Mouse (Mus musculus): ENCODE results near the gene Plppr1. TPM values are rescaled to one million over a fixed set of nuclear protein-coding genes. Genes with fewer than 3 reads are reported as not detected.

The Plppr1 gene
- total and polyA plus RNA-seq, 3 experiments = not detected

GRCm38 (mm10) chr4:49107895-49108294, 48.8 kb downstream of the Plppr1 start:
- no peak for TF ChIP-seq SIN3A (IDR thresholded peaks at IDR 0.05; ENCODE audit: low read length)
- TF ChIP-seq NRF1 (IDR thresholded peaks at IDR 0.05; ENCODE audit: insufficient read depth, low read depth, low read length, poor library complexity, severe bottlenecking) = no peak
- TF ChIP-seq ZNF384 (IDR thresholded peaks at IDR 0.05; ENCODE audit: low read depth, low read length) = no peak
- TF ChIP-seq ZMIZ1 (IDR thresholded peaks at IDR 0.05; ENCODE audit: low read depth, low read length) = no peak
- no peak for TF ChIP-seq GABPA (IDR thresholded peaks at IDR 0.05; ENCODE audit: low read depth, low read length)
- TF ChIP-seq E2F4 (IDR thresholded peaks at IDR 0.05; ENCODE audit: borderline replicate concordance, low read depth, low read length) = no peak
- no peak for TF ChIP-seq CTCF (IDR thresholded peaks at IDR 0.05 in 2 of 3, conservative IDR thresholded peaks at IDR 0.05 in 1 of 3; ENCODE audit: control insufficient read depth in 1 of 3, insufficient read depth in 1 of 3, low read depth in 2 of 3, low read length in 3 of 3, poor library complexity in 1 of 3, severe bottlenecking in 1 of 3)
- TF ChIP-seq TBP (IDR thresholded peaks at IDR 0.05; ENCODE audit: low read depth, low read length) = no peak
- TF ChIP-seq MYC (IDR thresholded peaks at IDR 0.05; ENCODE audit: low read depth, low read length) = no peak
- no peak for TF ChIP-seq MXI1 (IDR thresholded peaks at IDR 0.05; ENCODE audit: low read depth, low read length)
- TF ChIP-seq USF2 (IDR thresholded peaks at IDR 0.05; ENCODE audit: borderline replicate concordance in 1 of 2, insufficient read depth in 1 of 2, low read depth in 1 of 2, low read length in 2 of 2) = no peak
- TF ChIP-seq POLR2AphosphoS5 (IDR thresholded peaks at IDR 0.05; ENCODE audit: borderline replicate concordance, low read depth, low read length) = no peak
- TF ChIP-seq RAD21 (IDR thresholded peaks at IDR 0.05; ENCODE audit: low read depth, low read length) = no peak
- no peak for TF ChIP-seq ZC3H11A (IDR thresholded peaks at IDR 0.05; ENCODE audit: low read depth, low read length)
- H3K4me1 ChIP-seq (ENCODE audit: control insufficient read depth in 1 of 2, insufficient read depth in 2 of 2, low read length in 2 of 2) = no peaks in the 10 kb centered on the region
- no peak overlapping the region for H3K9ac ChIP-seq (ENCODE audit: control insufficient read depth, low read depth, low read length, poor library complexity, severe bottlenecking)
- no peaks in the 10 kb centered on the region for H3K79me2 ChIP-seq (ENCODE audit: control insufficient read depth, insufficient read depth, low read length, poor library complexity)
- no peak overlapping the region for H3K27ac ChIP-seq (ENCODE audit: control insufficient read depth, low read depth, low read length)
- no peaks in the 10 kb centered on the region for H3K9me3 ChIP-seq (replicated peaks; ENCODE audit: insufficient read depth, low read length)
- H3K36me3 ChIP-seq (ENCODE audit: control insufficient read depth in 1 of 2, insufficient read depth in 2 of 2, low read length in 2 of 2) = no peaks in the 10 kb centered on the region
- no peak for DNase-seq (ENCODE audit: low read depth, low spot score)
- H3K4me3 ChIP-seq (ENCODE audit: control insufficient read depth in 1 of 2, insufficient read depth in 1 of 2, low read depth in 2 of 2, low read length in 2 of 2) = no peak overlapping the region
- H3K27me3 ChIP-seq (ENCODE audit: control insufficient read depth in 1 of 2, insufficient read depth in 2 of 2, low read length in 2 of 2) = no peaks in the 10 kb centered on the region

- Histone ChIP-seq H3K4me3 (ENCODE audit: control insufficient read depth in 1 of 2, insufficient read depth in 1 of 2, low read depth in 2 of 2, low read length in 2 of 2) (no peak overlapping the region), H3K27ac (ENCODE audit: control insufficient read depth, low read depth, low read length) (no peak overlapping the region), H3K9me3 (replicated peaks; ENCODE audit: insufficient read depth, low read length) (no peaks in the 10 kb centered on the region), H3K4me1 (ENCODE audit: control insufficient read depth in 1 of 2, insufficient read depth in 2 of 2, low read length in 2 of 2) (no peaks in the 10 kb centered on the region), H3K36me3 (ENCODE audit: control insufficient read depth in 1 of 2, insufficient read depth in 2 of 2, low read length in 2 of 2) (no peaks in the 10 kb centered on the region), H3K27me3 (ENCODE audit: control insufficient read depth in 1 of 2, insufficient read depth in 2 of 2, low read length in 2 of 2) (no peaks in the 10 kb centered on the region), H3K79me2 (ENCODE audit: control insufficient read depth, insufficient read depth, low read length, poor library complexity) (no peaks in the 10 kb centered on the region), H3K9ac (ENCODE audit: control insufficient read depth, low read depth, low read length, poor library complexity, severe bottlenecking) (no peak overlapping the region)
- no peak for DNase-seq (ENCODE audit: low read depth, low spot score)
- TF ChIP-seq MXI1 (IDR thresholded peaks at IDR 0.05; ENCODE audit: low read depth, low read length) (no peak), USF1 (IDR thresholded peaks at IDR 0.05; ENCODE audit: low read depth, low read length) (no peak), GABPA (IDR thresholded peaks at IDR 0.05; ENCODE audit: low read depth, low read length) (no peak), GATA1 (IDR thresholded peaks at IDR 0.05; ENCODE audit: low read depth, low read length) (no peak), MAX (IDR thresholded peaks at IDR 0.05; ENCODE audit: low read length) (no peak), ETS1 (IDR thresholded peaks at IDR 0.05; ENCODE audit: low read depth, low read length) (no peak), ZC3H11A (IDR thresholded peaks at IDR 0.05; ENCODE audit: low read depth, low read length) (no peak), MEF2A (IDR thresholded peaks at IDR 0.05; ENCODE audit: extremely low read depth, insufficient replicate concordance, low read depth, low read length, poor library complexity, severe bottlenecking) (no peak), USF2 (IDR thresholded peaks at IDR 0.05; ENCODE audit: borderline replicate concordance in 1 of 2, insufficient read depth in 1 of 2, low read depth in 1 of 2, low read length in 2 of 2) (no peak), BHLHE40 (IDR thresholded peaks at IDR 0.05; ENCODE audit: borderline replicate concordance, low read depth, low read length) (no peak), SIN3A (IDR thresholded peaks at IDR 0.05; ENCODE audit: low read length) (no peak), CHD2 (IDR thresholded peaks at IDR 0.05; ENCODE audit: low read length) (no peak)
These were observed 49.3 kb downstream of the Plppr1 start for GRCm38 (mm10) chr4:49108371-49108770.

All from MEL (cell line).